Mouse (Mus musculus) small intestine, adult 2 months (tissue): ENCODE results near the gene Coro1c.

Experiments
- CTCF ChIP-seq: fragments of 200-500 bp; IDR thresholded peaks from 2 replicates; pipeline ENCODE4 v1.5.1; 2012; ENCODE audit warnings: low read depth, mild to moderate bottlenecking, control low read depth, inconsistent platforms, low read length, moderate library complexity, mixed read lengths; ENCODE audit not compliant: insufficient replicate concordance, insufficient read length; ENCODE audit errors: extremely low read depth
- POLR2A ChIP-seq: fragments of 200-500 bp; IDR thresholded peaks from 2 replicates; pipeline ENCODE4 v1.6.1; 2012; ENCODE audit warnings: low read depth, mild to moderate bottlenecking, control low read depth, inconsistent platforms, low read length, moderate library complexity

DNA sequence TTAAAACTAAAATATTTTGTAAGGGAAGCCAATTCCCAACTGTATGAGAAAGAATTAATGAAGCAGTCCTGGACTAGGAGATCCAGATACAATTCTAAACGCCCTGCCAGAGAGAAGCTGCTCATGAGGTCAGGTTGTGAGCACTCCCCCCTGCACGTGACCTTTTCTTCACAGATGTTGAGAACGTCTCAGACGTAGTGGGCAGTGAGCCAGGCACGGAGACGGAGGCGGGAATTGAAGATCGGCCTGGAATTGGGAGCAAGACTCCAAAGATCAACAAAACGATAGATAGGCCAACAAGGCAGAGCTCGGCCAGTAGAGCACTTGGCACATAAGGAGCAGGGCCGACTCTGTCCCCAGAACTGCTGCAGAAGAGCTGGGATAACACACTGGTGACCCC, 21.4 kb downstream of the Coro1c start:
- no peak for TF ChIP-seq POLR2A
- TF ChIP-seq CTCF: no peak
